Mouse (Mus musculus) heart, embryonic 12.5 days (tissue): ENCODE data around the gene Kpna1. TPM values are rescaled to one million over a fixed set of nuclear protein-coding genes. Genes with fewer than 3 reads are reported as not detected.
"Not testable (repeated sequence)": the region's sequence is repeated elsewhere in the genome, so short reads cannot be mapped to it uniquely, and the experiment has no call there.

ENCODE experiments used
- ATAC-seq: fragments of 200-750 bp; cut with Nextera tagmentation; 2 replicates; pipeline ENCODE4 v1.8.0; 2017; ENCODE audit warnings: moderate TSS enrichment, moderate library complexity; ENCODE audit not compliant: insufficient number of reproducible peaks, low FRiP score
- H3K27ac ChIP-seq: fragments of 300-500 bp; sonication (generic); 2 replicates; pipeline ENCODE4 v1.5.1; 2016; ENCODE audit warnings: mild to moderate bottlenecking, moderate library complexity; ENCODE audit not compliant: poor library complexity, severe bottlenecking
- H3K27me3 ChIP-seq: fragments of 300-500 bp; sonication (generic); replicated peaks from 2 replicates; pipeline ENCODE4 v1.6.1; 2016; ENCODE audit warnings: mild to moderate bottlenecking, moderate library complexity
- H3K36me3 ChIP-seq: fragments of 300-500 bp; sonication (generic); 2 replicates; pipeline ENCODE4 v1.6.1; 2016; ENCODE audit warnings: mild to moderate bottlenecking, moderate library complexity
- H3K4me1 ChIP-seq: fragments of 300-500 bp; sonication (generic); replicated peaks from 2 replicates; pipeline ENCODE4 v1.6.1; 2016; ENCODE audit warnings: mild to moderate bottlenecking
- H3K4me2 ChIP-seq: fragments of 300-500 bp; sonication (generic); 2 replicates; pipeline ENCODE4 v1.6.1; 2016; ENCODE audit warnings: mild to moderate bottlenecking, moderate library complexity
- H3K4me3 ChIP-seq: fragments of 300-500 bp; sonication (generic); 2 replicates; pipeline ENCODE4 v1.5.1; 2016; ENCODE audit warnings: mild to moderate bottlenecking
- H3K9ac ChIP-seq: fragments of 300-500 bp; sonication (generic); 2 replicates; pipeline ENCODE4 v1.6.1; 2016; ENCODE audit warnings: mild to moderate bottlenecking, moderate library complexity
- H3K9me3 ChIP-seq: fragments of 300-500 bp; sonication (generic); replicated peaks from 2 replicates; pipeline ENCODE4 v1.6.1; 2016; ENCODE audit warnings: mild to moderate bottlenecking, moderate library complexity
- WGBS: fragments of 180-500 bp; shearing (Covaris S2); methylation state at CpG from one replicate; pipeline ENCODE4 v1.1.7; 2016; 5-methylcytosine and 5-hydroxymethylcytosine counted together
- polyA plus RNA-seq: library from polyadenylated mRNA; unstranded; fragments of >200 nt; fragmentation: Nextera tagmentation; extraction: Ambion mirVana; gene quantifications from 2 replicates; pipeline ENCODE4 v1.2.1, GENCODE M21; 2016

Gene Kpna1
- polyA plus RNA-seq, 1 experiment from 2014 or later, result 64.4 TPM

GRCm38 (mm10) chr16:35965991-35966390 is 12.6 kb upstream of the Kpna1 start:
- H3K9me3 ChIP-seq, ATAC-seq, H3K36me3 ChIP-seq, H3K4me2 ChIP-seq, H3K27me3 ChIP-seq, H3K9ac ChIP-seq, H3K4me1 ChIP-seq, H3K4me3 ChIP-seq, H3K27ac ChIP-seq: not testable (repeated sequence)
- WGBS, result 78% methylated on average over 4 of the region's 4 CpGs

GRCm38 (mm10) chr16:35966411-35967115 is 12.0 kb upstream of the Kpna1 start:
- no peak overlapping the region for H3K4me2 ChIP-seq
- no peaks in the 10 kb centered on the region for H3K27me3 ChIP-seq
- no peak overlapping the region for H3K27ac ChIP-seq
- no peaks in the 10 kb centered on the region for H3K9me3 ChIP-seq
- no peaks in the 10 kb centered on the region for H3K4me1 ChIP-seq
- peaks cover 2% of the 10 kb centered on the region; the same call in 1 of the 2 replicates for H3K36me3 ChIP-seq
- no peak overlapping the region for H3K9ac ChIP-seq
- no peak overlapping the region for H3K4me3 ChIP-seq
- ATAC-seq, result no peak
- 50% methylated on average over 5 of the region's 5 CpGs for WGBS

DNA sequence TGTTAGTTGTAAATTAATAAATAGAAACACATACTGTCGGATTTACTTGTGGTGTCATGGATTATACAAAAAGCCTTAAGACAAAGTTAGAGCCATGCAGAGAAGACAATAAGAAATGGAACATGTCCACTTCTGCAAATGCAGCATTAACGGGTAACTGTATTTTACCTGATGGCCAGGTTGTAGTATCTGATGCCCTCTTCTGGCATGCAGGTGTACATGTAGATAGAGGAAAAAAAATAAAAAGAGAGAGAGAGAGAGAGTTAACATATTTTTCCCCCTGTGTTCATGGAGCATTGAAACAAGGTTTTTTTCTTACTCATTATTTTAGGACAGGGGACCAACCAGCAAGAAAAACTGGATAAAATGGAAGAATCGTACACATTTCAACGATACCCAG is 11.2 kb upstream of the Kpna1 start:
- H3K9me3 ChIP-seq, result no peaks in the 10 kb centered on the region
- WGBS, result 89% methylated on average over 4 of the region's 4 CpGs
- peaks cover 2% of the 10 kb centered on the region; the same call in 1 of the 2 replicates for H3K36me3 ChIP-seq
- no peak overlapping the region for H3K4me3 ChIP-seq
- H3K27me3 ChIP-seq, result no peaks in the 10 kb centered on the region
- no peaks in the 10 kb centered on the region for H3K4me1 ChIP-seq
- ATAC-seq, result no peak
- no peak overlapping the region for H3K9ac ChIP-seq
- H3K27ac ChIP-seq, result no peak overlapping the region
- H3K4me2 ChIP-seq, result no peak overlapping the region

GRCm38 (mm10) chr16:35968149-35968548 is 10.4 kb upstream of the Kpna1 start:
- Histone ChIP-seq H3K9ac (no peak overlapping the region), H3K27ac (no peak overlapping the region), H3K9me3 (no peaks in the 10 kb centered on the region), H3K4me3 (no peak overlapping the region), H3K4me1 (no peaks in the 10 kb centered on the region), H3K4me2 (no peak overlapping the region), H3K36me3 (peaks cover 2% of the 10 kb centered on the region; the same call in 1 of the 2 replicates), H3K27me3 (no peaks in the 10 kb centered on the region)
- WGBS, result 35% methylated on average over 2 of the region's 2 CpGs
- ATAC-seq, result no peak

DNA sequence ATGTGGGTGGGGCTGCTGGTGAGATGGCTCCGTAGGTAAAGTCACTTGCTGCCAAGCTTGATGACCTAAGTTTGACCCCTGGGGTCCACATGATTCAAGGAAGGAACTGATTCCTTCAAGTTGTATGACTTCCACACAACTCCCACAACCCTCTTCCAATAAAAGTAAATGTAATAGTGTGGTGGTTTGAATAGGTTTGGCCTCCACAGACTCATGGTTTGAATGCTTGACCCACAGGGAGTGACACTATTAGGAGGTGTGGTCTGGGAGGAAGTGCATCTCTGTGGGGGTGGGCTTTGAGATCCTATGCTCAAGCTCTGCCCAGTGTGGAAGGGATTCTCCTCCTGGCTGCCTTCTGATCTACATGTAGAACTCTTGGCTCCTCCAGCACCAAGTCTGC is 4.5 kb upstream of the Kpna1 start:
- Histone ChIP-seq H3K9me3 (no peaks in the 10 kb centered on the region), H3K36me3 (no peaks in the 10 kb centered on the region; the same call in 1 of the 2 replicates), H3K9ac (no peak overlapping the region), H3K4me1 (no peaks in the 10 kb centered on the region), H3K27ac (no peak overlapping the region), H3K27me3 (no peaks in the 10 kb centered on the region), H3K4me2 (no peak overlapping the region), H3K4me3 (no peak overlapping the region)
- 63% methylated on average over 1 of the region's 1 CpGs for WGBS
- no peak for ATAC-seq

GRCm38 (mm10) chr16:35981363-35981821 is 2.8 kb downstream of the Kpna1 start:
- H3K9ac ChIP-seq, result no peak overlapping the region
- H3K4me2 ChIP-seq, result peak overlapping the region; percentile 0
- no peaks in the 10 kb centered on the region for H3K9me3 ChIP-seq
- ATAC-seq, result peak; percentile 96
- H3K4me3 ChIP-seq, result no peak overlapping the region
- no peak overlapping the region for H3K27ac ChIP-seq
- WGBS, result 45% methylated on average over 19 of the region's 19 CpGs
- no peaks in the 10 kb centered on the region for H3K27me3 ChIP-seq
- peaks cover 13% of the 10 kb centered on the region for H3K4me1 ChIP-seq
- no peaks in the 10 kb centered on the region for H3K36me3 ChIP-seq

- H3K4me3 ChIP-seq, result peak overlapping the region; percentile 84
- no peaks in the 10 kb centered on the region for H3K36me3 ChIP-seq
- H3K4me2 ChIP-seq, result peak overlapping the region; percentile 75
- peaks cover 18% of the 10 kb centered on the region for H3K4me1 ChIP-seq
- peak overlapping the region; percentile 100; the same call in 1 of the 2 replicates for H3K27ac ChIP-seq
- no peak for ATAC-seq
- H3K27me3 ChIP-seq, result no peaks in the 10 kb centered on the region
- 3% methylated on average over 15 of the region's 15 CpGs for WGBS
- no peaks in the 10 kb centered on the region for H3K9me3 ChIP-seq
- peak overlapping the region; percentile 97 for H3K9ac ChIP-seq
Observed at GRCm38 (mm10) chr16:35982506-35982901, 4.0 kb downstream of the Kpna1 start.

DNA sequence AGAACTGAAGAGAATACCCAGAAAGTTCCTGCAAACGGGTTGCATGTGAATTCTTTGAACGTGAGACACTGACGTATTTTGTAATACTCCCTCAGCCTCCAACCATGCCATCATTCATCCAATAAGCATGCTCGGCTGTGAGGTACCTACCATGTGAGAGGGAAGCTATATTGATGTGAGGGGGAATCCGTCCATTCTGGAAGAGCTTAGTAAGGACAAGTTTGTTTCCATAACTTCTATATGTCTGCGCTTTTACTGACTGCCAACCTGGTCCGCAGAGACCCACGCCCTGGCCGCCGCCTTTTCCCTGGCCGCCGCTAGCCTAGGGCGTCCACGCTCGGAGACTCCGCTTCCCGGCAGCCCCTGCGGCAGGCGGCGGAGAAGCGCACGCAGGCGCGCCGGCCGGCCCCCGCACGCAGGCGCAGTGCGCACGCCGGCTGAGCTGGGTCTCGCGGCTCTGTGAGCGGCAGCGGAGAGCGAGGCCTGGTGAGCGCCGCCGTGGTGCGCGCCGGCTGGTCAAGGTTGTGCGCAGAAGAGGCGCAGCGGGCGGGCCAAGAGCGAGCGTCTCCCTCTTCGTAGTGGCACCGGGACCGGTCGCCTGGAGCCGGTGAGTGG is 4.5 kb downstream of the Kpna1 start:
- peak overlapping the region; percentile 100 for H3K27ac ChIP-seq
- H3K36me3 ChIP-seq, result no peaks in the 10 kb centered on the region
- H3K4me3 ChIP-seq, result peak overlapping the region; percentile 84
- H3K4me2 ChIP-seq, result peak overlapping the region; percentile 75
- peaks cover 18% of the 10 kb centered on the region for H3K4me1 ChIP-seq
- H3K27me3 ChIP-seq, result no peaks in the 10 kb centered on the region
- peak; percentile 91 for ATAC-seq
- no peaks in the 10 kb centered on the region for H3K9me3 ChIP-seq
- under 1% methylated on average over 44 of the region's 54 CpGs for WGBS
- H3K9ac ChIP-seq, result peak overlapping the region; percentile 97

DNA sequence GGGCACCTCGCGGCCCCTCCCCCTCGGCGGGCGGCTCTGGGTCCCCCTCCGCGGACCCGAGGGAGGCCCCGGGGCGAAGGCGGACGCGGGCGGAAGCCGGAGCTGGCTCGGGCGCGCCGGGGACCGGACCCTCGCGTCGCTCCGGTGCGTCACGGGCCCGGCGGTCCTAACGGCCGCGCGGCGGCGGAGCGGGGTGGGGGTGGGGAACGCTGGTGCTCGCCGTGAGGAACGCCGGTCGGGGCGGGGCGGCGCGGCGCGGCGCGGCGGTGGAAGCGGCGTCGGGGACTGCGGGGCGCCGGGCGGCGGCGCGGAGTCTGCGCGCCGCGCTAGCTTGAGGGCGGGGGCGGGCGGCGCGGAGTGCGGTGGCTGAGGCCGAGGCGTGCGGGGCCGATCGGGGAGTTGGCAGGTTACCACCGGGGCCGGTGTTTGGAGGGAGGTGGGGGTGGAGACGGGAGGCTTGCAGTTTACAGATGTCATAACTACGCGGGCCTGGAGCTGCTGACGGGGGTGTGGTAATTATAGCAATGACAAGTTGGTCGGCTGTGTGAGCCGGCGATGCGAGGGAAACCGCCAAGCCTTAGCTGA is 5.1 kb downstream of the Kpna1 start:
- Histone ChIP-seq H3K9me3 (no peaks in the 10 kb centered on the region), H3K36me3 (no peaks in the 10 kb centered on the region), H3K4me1 (peaks cover 18% of the 10 kb centered on the region), H3K4me2 (peak overlapping the region; percentile 75), H3K4me3 (peak overlapping the region; percentile 84), H3K9ac (peak overlapping the region; percentile 97), H3K27ac (peak overlapping the region; percentile 100), H3K27me3 (no peaks in the 10 kb centered on the region)
- under 1% methylated on average over 78 of the region's 86 CpGs for WGBS
- peak; percentile 81 for ATAC-seq

- ATAC-seq, result no peak
- WGBS, result 35% methylated on average over 3 of the region's 3 CpGs
- Histone ChIP-seq H3K9me3 (no peaks in the 10 kb centered on the region), H3K4me2 (peak overlapping the region; percentile 75), H3K27me3 (no peaks in the 10 kb centered on the region), H3K4me1 (peaks cover 18% of the 10 kb centered on the region), H3K27ac (no peak overlapping the region), H3K4me3 (peak overlapping the region; percentile 84), H3K36me3 (no peaks in the 10 kb centered on the region), H3K9ac (no peak overlapping the region)
Observed at GRCm38 (mm10) chr16:35984471-35984870, 5.9 kb downstream of the Kpna1 start.

- Histone ChIP-seq H3K9ac (no peak overlapping the region), H3K9me3 (no peaks in the 10 kb centered on the region), H3K4me1 (peaks cover 18% of the 10 kb centered on the region), H3K4me2 (no peak overlapping the region), H3K27me3 (no peaks in the 10 kb centered on the region), H3K36me3 (no peaks in the 10 kb centered on the region), H3K27ac (no peak overlapping the region), H3K4me3 (no peak overlapping the region)
- ATAC-seq, result no peak
- WGBS, result 85% methylated on average over 1 of the region's 1 CpGs
Observed at GRCm38 (mm10) chr16:35987930-35988329, 9.4 kb downstream of the Kpna1 start.
